Mouse (Mus musculus) G1E (cell line): ENCODE data around the gene Cd200. TPM values are rescaled to one million over a fixed set of nuclear protein-coding genes. Genes with fewer than 3 reads are reported as not detected.

Experiments used
- ATAC-seq: 2 replicates; pipeline ENCODE4 v1.8.0; 2016; ENCODE audit warnings: mild to moderate bottlenecking; ENCODE audit not compliant: insufficient number of reproducible peaks, poor library complexity, low FRiP score, severe bottlenecking; ENCODE audit errors: extremely low read depth
- DNase-seq: peaks from one replicate; pipeline ENCODE4 v3.0.0; 2012; ENCODE audit warnings: low spot score
- H3K27me3 ChIP-seq: 2 replicates; pipeline ENCODE4 v1.6.1; 2012; ENCODE audit warnings: mild to moderate bottlenecking, low read length, inconsistent platforms; ENCODE audit not compliant: insufficient read depth
- H3K36me3 ChIP-seq: replicated peaks from 2 replicates; pipeline ENCODE3; 2012; ENCODE audit warnings: mild to moderate bottlenecking, inconsistent platforms
- H3K4me1 ChIP-seq: 2 replicates; pipeline ENCODE4 v1.6.1; 2012; ENCODE audit warnings: low read depth, low read length, inconsistent platforms, mixed read lengths; ENCODE audit not compliant: insufficient read depth
- H3K4me3 ChIP-seq: 2 replicates; pipeline ENCODE4 v1.5.1; 2012; ENCODE audit warnings: low read depth, mild to moderate bottlenecking, inconsistent platforms, low read length, moderate library complexity, mixed read lengths
- H3K9me3 ChIP-seq: replicated peaks from 2 replicates; pipeline ENCODE4 v1.6.1; 2012; ENCODE audit warnings: inconsistent platforms
- CTCF ChIP-seq: IDR thresholded peaks from 2 replicates; pipeline ENCODE4 v1.5.1; 2012; ENCODE audit warnings: low read depth, low read length, inconsistent platforms, mixed read lengths
- GATA1 ChIP-seq: IDR thresholded peaks from 2 replicates; pipeline ENCODE4 v1.6.1; 2012; ENCODE audit warnings: borderline replicate concordance, low read length, inconsistent platforms, mixed read lengths
- GATA2 ChIP-seq: IDR thresholded peaks from 2 replicates; pipeline ENCODE4 v1.6.1; 2012; ENCODE audit warnings: low read depth, low read length, inconsistent platforms, borderline replicate concordance
- POLR2AphosphoS5 ChIP-seq: IDR thresholded peaks from 2 replicates; pipeline ENCODE4 v1.6.1; 2012; ENCODE audit warnings: low read depth, low read length, inconsistent platforms; ENCODE audit not compliant: insufficient replicate concordance
- TAL1 ChIP-seq: conservative IDR thresholded peaks from 2 replicates; pipeline ENCODE4 v1.6.1; 2012; ENCODE audit warnings: low read depth, low read length, inconsistent platforms, mixed read lengths
- polyA plus RNA-seq: library from polyadenylated mRNA; stranded (reverse); fragments of >175 nt; gene quantifications from 2 replicates; pipeline ENCODE4 v1.2.3, GENCODE M21; 2012
- total RNA-seq, 2 experiments: library from RNA; stranded (forward) in 1 of 2; stranded (reverse) in 1 of 2; fragments of 200-1000 nt in 1 of 2; fragments of >200 nt in 1 of 2; fragmentation: Nextera tagmentation in 1 of 2; gene quantifications; 2 replicates each; pipeline ENCODE4 v1.2.3; 2014 to 2017

Gene Cd200
- total and polyA plus RNA-seq, 3 experiments = not detected

DNA sequence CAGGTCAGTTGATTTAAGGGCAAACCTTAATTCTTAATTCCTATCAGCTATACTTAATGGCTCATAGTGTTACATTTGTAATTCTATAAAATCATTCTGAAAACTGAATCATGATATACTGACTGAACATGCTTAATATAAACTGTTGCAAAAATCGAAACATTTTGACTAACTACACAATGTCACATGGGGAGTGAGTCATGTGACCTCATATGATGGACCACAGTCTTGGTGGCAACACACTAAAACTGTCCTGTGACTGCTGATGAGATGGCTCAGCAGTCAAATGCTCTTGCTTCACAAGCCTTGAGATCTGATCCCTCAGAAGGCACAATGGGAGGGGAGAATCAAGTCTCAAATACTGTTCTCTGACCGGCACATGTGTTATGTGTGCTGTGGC lies 34.8 kb downstream of the Cd200 start:
- ATAC-seq (no peak), DNase-seq (no peak)
- Histone ChIP-seq H3K4me3 (no peak overlapping the region), H3K9me3 (no peaks in the 10 kb centered on the region), H3K4me1 (no peaks in the 10 kb centered on the region), H3K36me3 (no peaks in the 10 kb centered on the region), H3K27me3 (no peaks in the 10 kb centered on the region)
- TF ChIP-seq GATA1 = no peak
- no peak for TF ChIP-seq TAL1
- TF ChIP-seq POLR2AphosphoS5 = no peak

DNA sequence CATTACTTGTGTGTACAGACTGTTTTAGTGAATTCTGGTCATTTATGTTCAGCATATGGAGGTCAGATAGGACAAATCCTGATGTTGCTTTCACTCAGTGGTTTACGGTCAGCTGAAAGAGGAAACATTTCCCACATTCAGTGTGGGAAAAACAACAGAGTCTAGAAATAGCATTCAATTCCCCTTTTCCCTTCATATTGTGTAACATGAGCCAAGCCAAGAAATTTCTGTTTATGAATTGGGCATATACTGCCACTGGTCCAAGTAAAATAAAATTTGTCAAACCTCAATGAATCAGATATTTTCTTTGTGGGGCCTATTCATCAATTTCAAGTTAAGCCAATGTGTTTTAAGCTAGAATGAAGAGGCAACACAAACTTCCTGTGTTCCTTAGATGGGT lies 37.8 kb downstream of the Cd200 start:
- DNase-seq (no peak), ATAC-seq (no peak)
- no peaks in the 10 kb centered on the region for H3K9me3 ChIP-seq
- no peaks in the 10 kb centered on the region for H3K27me3 ChIP-seq
- no peak overlapping the region for H3K4me3 ChIP-seq
- no peaks in the 10 kb centered on the region for H3K36me3 ChIP-seq
- TF ChIP-seq GATA2 (no peak), POLR2AphosphoS5 (no peak), CTCF (no peak), GATA1 (no peak), TAL1 (no peak)
- H3K4me1 ChIP-seq = no peaks in the 10 kb centered on the region

DNA sequence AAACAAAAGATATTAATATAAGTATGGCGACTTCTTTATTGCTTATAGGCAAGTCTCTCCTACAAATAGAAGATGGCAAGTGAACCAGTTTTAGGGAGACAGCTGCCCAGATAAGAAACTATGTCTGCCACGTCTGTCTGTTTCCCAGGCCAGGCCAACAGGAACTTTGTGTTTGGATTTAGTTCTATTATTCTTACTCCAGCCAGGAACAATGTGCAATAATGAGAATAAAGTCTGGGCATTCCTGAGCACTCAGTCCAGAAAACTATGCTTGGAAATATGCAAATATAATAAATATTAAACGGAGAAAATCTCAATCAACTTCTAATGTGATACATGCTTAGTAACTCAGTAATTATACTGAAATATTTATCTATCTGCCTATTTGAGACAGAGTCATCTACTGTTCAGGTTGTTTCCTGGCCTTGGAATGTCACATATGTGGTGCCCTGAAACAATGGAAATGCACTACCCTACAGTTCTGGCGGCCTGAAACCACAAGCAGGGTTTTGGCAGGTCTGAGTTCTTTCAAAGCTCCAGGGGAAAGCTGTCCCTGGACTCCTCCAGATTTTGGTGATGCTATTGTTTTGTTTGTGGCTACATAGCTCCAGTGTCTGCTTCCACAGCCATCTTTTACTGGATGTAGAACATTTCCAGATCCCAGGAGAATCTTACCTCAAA lies 39.4 kb downstream of the Cd200 start:
- no peak for TF ChIP-seq GATA1
- TF ChIP-seq CTCF = no peak
- TF ChIP-seq POLR2AphosphoS5 = no peak
- no peak for TF ChIP-seq GATA2
- TF ChIP-seq TAL1 = no peak
- H3K27me3 ChIP-seq = no peaks in the 10 kb centered on the region
- H3K9me3 ChIP-seq = no peaks in the 10 kb centered on the region
- no peak overlapping the region for H3K4me3 ChIP-seq
- no peaks in the 10 kb centered on the region for H3K36me3 ChIP-seq
- DNase-seq = no peak
- no peaks in the 10 kb centered on the region for H3K4me1 ChIP-seq
- ATAC-seq = no peak

DNA sequence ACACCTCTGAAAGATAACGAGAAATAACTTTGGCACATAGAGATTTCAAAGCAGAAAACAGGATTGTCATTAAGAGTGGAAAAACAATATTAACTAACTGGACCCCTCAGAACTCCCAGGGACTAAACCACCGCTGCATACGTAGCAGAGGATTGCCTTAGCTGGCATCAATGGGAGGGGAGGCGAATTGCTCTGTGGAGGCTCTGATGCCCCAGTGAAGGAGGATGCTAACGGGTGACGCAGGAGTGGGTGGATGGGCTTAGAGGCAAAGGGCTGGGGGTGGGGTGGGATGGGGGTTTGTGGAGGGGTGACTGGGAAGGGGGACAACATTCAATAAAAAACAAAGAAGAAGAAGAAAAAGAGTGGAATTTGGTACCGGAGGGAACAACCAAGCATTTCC lies 42.7 kb downstream of the Cd200 start:
- Histone ChIP-seq H3K4me3 (no peak overlapping the region), H3K4me1 (no peaks in the 10 kb centered on the region), H3K27me3 (no peaks in the 10 kb centered on the region), H3K9me3 (no peaks in the 10 kb centered on the region), H3K36me3 (no peaks in the 10 kb centered on the region)
- DNase-seq (no peak), ATAC-seq (no peak)
- TF ChIP-seq CTCF (no peak), POLR2AphosphoS5 (no peak), GATA2 (no peak), TAL1 (no peak), GATA1 (no peak)

DNA sequence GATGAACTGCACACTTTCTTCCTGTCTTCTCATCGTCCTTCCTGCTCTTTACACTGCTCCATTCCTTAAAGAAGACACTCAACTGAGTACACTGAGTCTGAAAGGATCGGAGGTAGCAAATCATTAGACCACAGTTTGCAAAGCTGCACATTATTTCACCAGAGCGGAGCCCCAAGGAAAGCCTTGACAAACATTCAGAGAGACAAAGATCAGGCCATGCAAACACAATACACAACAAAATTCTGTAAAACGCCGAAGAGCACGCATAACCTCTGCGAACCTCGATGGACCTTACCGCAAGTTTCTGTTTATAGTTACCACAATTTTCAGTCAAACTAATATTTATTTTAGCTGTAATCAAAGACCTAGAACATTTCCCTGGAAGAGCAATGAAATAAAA lies 43.5 kb downstream of the Cd200 start:
- ATAC-seq = no peak
- no peak overlapping the region for H3K4me3 ChIP-seq
- H3K4me1 ChIP-seq = no peaks in the 10 kb centered on the region
- no peaks in the 10 kb centered on the region for H3K36me3 ChIP-seq
- no peaks in the 10 kb centered on the region for H3K9me3 ChIP-seq
- H3K27me3 ChIP-seq = no peaks in the 10 kb centered on the region
- DNase-seq = no peak
- no peak for TF ChIP-seq TAL1
- no peak for TF ChIP-seq GATA1
- no peak for TF ChIP-seq GATA2
- no peak for TF ChIP-seq POLR2AphosphoS5
- no peak for TF ChIP-seq CTCF

DNA sequence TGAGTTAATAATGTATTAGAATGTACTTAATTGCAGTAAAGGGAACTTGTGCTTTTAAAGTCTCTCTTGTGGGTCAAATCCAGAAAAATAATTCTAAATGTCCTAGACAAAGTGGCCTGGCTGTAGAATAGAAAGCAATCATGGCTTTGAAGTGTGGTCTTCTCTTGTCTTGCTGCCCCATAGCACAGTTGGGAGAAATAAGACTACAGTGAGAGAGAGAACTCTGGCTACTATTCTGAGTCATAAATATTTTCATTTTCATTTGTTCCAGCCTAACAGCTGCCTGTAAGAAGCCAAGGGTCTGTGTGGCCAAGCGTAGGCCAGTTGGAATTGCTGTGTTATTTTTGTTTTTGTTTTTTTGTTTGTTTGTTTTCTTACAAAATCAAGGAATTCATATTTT lies 44.2 kb downstream of the Cd200 start:
- DNase-seq = no peak
- Histone ChIP-seq H3K4me1 (no peaks in the 10 kb centered on the region), H3K9me3 (no peaks in the 10 kb centered on the region), H3K4me3 (no peak overlapping the region), H3K27me3 (no peaks in the 10 kb centered on the region), H3K36me3 (no peaks in the 10 kb centered on the region)
- ATAC-seq = no peak
- TF ChIP-seq POLR2AphosphoS5 (no peak), CTCF (no peak), GATA2 (no peak), GATA1 (no peak), TAL1 (no peak)
